Mouse (Mus musculus) liver, adult 2 months (tissue): ENCODE data around the gene Kif1b.

Source experiments
- CTCF ChIP-seq: fragments of 200-500 bp; IDR thresholded peaks from 2 replicates; pipeline ENCODE4 v1.5.1; 2011; ENCODE audit warnings: low read depth, low read length, control low read depth
- POLR2A ChIP-seq: fragments of 200-500 bp; IDR thresholded peaks from 2 replicates; pipeline ENCODE4 v1.6.1; 2011; ENCODE audit warnings: low read length, control low read depth; ENCODE audit not compliant: insufficient read depth; ENCODE audit errors: extremely low read depth

- TF ChIP-seq CTCF (no peak), POLR2A (no peak)
These were observed 116.4 kb downstream of the Kif1b start for GRCm38 (mm10) chr4:149191103-149191502.
